8 mouse cellular contexts compared by ENCODE assay signal in the genomic region with DNA sequence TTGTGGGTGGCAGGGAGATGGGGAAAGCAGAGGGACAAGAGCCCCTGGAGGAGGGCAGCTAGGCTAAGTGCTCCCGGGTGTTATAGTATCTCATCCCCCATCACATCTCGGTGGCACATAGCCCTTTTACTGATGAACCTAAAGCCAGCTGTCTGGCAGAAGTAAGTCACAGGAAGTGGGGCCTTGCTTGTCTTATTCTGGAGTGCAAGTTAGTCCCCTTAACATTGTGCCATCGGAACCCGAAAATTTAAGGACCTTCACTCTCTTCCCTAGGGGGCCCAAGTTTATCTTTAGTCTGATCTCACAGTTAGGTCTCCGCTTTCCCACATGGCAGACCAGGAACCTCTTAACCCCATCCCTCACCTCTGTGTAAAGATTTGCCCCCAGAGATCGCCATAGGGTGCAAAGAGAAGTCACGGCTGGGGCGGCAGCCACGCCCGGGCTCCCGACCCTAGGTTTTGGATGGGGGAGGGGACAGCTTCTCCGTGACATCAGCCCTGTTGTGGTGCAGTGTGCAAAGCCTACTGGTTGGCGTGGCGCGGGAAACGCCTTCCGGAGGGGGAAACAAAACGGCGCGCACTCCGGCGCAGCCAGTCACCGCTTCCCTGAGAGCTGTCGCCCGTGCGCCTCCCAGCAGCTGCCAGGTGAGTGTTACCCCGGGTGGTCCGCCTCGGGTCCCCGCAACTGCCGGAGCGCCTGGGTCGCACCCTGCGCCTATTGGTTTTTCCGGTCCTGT. TPM values are rescaled to one million over a fixed set of nuclear protein-coding genes. Genes with fewer than 3 reads are reported as not detected.
DNase-seq lines count a peak whose midpoint lies in the region; ATAC-seq and TF ChIP-seq lines count a peak whose summit lies in the region.

No protein-coding gene starts in this region.

- no peaks in the 10 kb centered on the region for H3K9me3 ChIP-seq in hindbrain, embryonic 15.5 days

- no peaks in the 10 kb centered on the region for H3K27me3 ChIP-seq in hindbrain, embryonic 15.5 days

- peak; percentile 65 for DNase-seq in WW6 (ENCODE audit: low read depth, low spot score)
- DNase-seq in cerebellum, postnatal 25 days = peak; percentile 50 to 64
- DNase-seq in frontal cortex, postnatal 36 days (ENCODE audit: low spot score in 2 of 2) = peak; percentile 80 to 87
- DNase-seq in left cerebral cortex, adult 2 months (ENCODE audit: extremely low spot score in 1 of 2, low spot score in 2 of 2) = peak; percentile 79 to 84
- peak; percentile 55 for DNase-seq in retina, postnatal 7 days (ENCODE audit: low read depth, low spot score)
- DNase-seq in urinary bladder, adult 18-20 months (ENCODE audit: low spot score in 2 of 2) = peak; percentile 78 to 86

- peak; percentile 90 for ATAC-seq in hindbrain, embryonic 15.5 days (ENCODE audit: low FRiP score, low read depth)

- intact Hi-C loops in left cerebral cortex, adult 2 months (cut with DNase I) = no loop called here

- peak overlapping the region; percentile 95 for H3K4me2 ChIP-seq in hindbrain, embryonic 15.5 days

- H3K36me3 ChIP-seq in hindbrain, embryonic 15.5 days = no peaks in the 10 kb centered on the region
- H3K36me3 ChIP-seq in macrophage (ENCODE audit: inconsistent target) = no peaks in the 10 kb centered on the region

- 2% methylated on average over 35 of the region's 35 CpGs for WGBS in hindbrain, embryonic 15.5 days
- WGBS in macrophage (ENCODE audit: missing documents) = 2% methylated on average over 35 of the region's 35 CpGs

- H3K4me3 ChIP-seq in hindbrain, embryonic 15.5 days = peak overlapping the region; percentile 57
- peak overlapping the region; percentile 73 for H3K4me3 ChIP-seq in left cerebral cortex, adult 2 months
- peak overlapping the region; percentile 67 for H3K4me3 ChIP-seq in macrophage (ENCODE audit: inconsistent target)

- H3K27ac ChIP-seq in hindbrain, embryonic 15.5 days (replicated peaks) = peak overlapping the region; percentile 45; the same call in 1 of the 2 replicates
- peak overlapping the region; percentile 87 for H3K27ac ChIP-seq in left cerebral cortex, adult 2 months
- H3K27ac ChIP-seq in macrophage = peak overlapping the region; percentile 75

- H3K9ac ChIP-seq in hindbrain, embryonic 15.5 days = peak overlapping the region; percentile 56

- no peak for TF ChIP-seq CTCF in left cerebral cortex, adult 2 months (IDR thresholded peaks at IDR 0.05)

- H3K79me2 ChIP-seq in macrophage (ENCODE audit: inconsistent target) = peaks cover 46% of the 10 kb centered on the region

- H3K4me1 ChIP-seq in hindbrain, embryonic 15.5 days (replicated peaks) = peaks cover 28% of the 10 kb centered on the region

RNA-seq across cellular contexts. Expression of a gene that starts 8.9 kb away (rescaled TPM):
- polyA plus RNA-seq in hindbrain, embryonic 15.5 days (2015; fragmentation: Nextera tagmentation; extraction: Ambion mirVana) = 17.7 and 19.6 TPM in 2 replicates
- 100 to 1,000 TPM; 208 to 212 TPM for total RNA-seq in left cerebral cortex, adult 2 months (2021)
- 10 to 100 TPM; 16.8 to 68.0 (median 25.6) TPM for total RNA-seq in macrophage (2018; cell fraction: chromatin; rRNA removed)
- total RNA-seq in macrophage (2018; cell fraction: cytosol; rRNA removed) = 100 to 1,000 TPM; 145 to 243 (median 187) TPM
- total RNA-seq in macrophage (2018; cell fraction: nucleus; rRNA removed) = 100 to 1,000 TPM in 7 of 26 experiments, 10 to 100 TPM in 19; 50.8 to 118 (median 81.4) TPM
- polyA plus RNA-seq in macrophage (2018) = 110 to 227 TPM (median 177 TPM) in 3 replicates

RNA-seq across cellular contexts. Expression of a gene that starts 37.1 kb away (rescaled TPM):
- 34.9 and 39.9 TPM in 2 replicates for polyA plus RNA-seq in hindbrain, embryonic 15.5 days (2015; fragmentation: Nextera tagmentation; extraction: Ambion mirVana)
- 10 to 100 TPM; 18.2 to 20.0 TPM for total RNA-seq in left cerebral cortex, adult 2 months (2021)
- 10 to 100 TPM in 1 of 26 experiments, 1 to 10 TPM in 22, under 1 TPM in 3; 0.67 to 21.0 (median 1.9) TPM for total RNA-seq in macrophage (2018; cell fraction: chromatin; rRNA removed)
- 10 to 100 TPM in 24 of 26 experiments, 1 to 10 TPM in 2; 6.3 to 20.9 (median 15.3) TPM for total RNA-seq in macrophage (2018; cell fraction: cytosol; rRNA removed)
- total RNA-seq in macrophage (2018; cell fraction: nucleus; rRNA removed) = 10 to 100 TPM in 4 of 26 experiments, 1 to 10 TPM in 22; 1.5 to 16.5 (median 6.1) TPM
- 3.9 to 19.2 TPM (median 14.7 TPM) in 3 replicates for polyA plus RNA-seq in macrophage (2018)

RNA-seq across cellular contexts. Expression of a gene that starts 50.4 kb away (rescaled TPM):
- polyA plus RNA-seq in hindbrain, embryonic 15.5 days (2015; fragmentation: Nextera tagmentation; extraction: Ambion mirVana) = 1.3 and 1.8 TPM in 2 replicates
- total RNA-seq in left cerebral cortex, adult 2 months (2021) = 1 to 10 TPM; 1.6 to 1.7 TPM
- total RNA-seq in macrophage (2018; cell fraction: chromatin; rRNA removed) = not detected
- under 1 TPM in 1 of 26 experiments, not detected in 25; 0.41 TPM for total RNA-seq in macrophage (2018; cell fraction: cytosol; rRNA removed)
- not detected for total RNA-seq in macrophage (2018; cell fraction: nucleus; rRNA removed)
- not detected in 3 replicates for polyA plus RNA-seq in macrophage (2018)

Comparison
In these comparisons a context has a peak if more than half of its experiments do, and no peak if none do; other contexts are left out.
1. Peak in every context shown above with its lines: DNase-seq, ATAC-seq, H3K4me3 ChIP-seq and H3K27ac ChIP-seq.